Mouse (Mus musculus) CH12.LX (cell line): ENCODE measurements around the gene Tmem259.

Source experiments
- CTCF ChIP-seq, 2 experiments: IDR thresholded peaks in 1 of 2; conservative IDR thresholded peaks in 1 of 2; 2 replicates each; pipeline ENCODE4 v1.5.1; 2011 to 2012; ENCODE audit warnings: low read depth in 2 of 2, low read length in 2 of 2, improper control_type of control experiment in 1 of 2, inconsistent platforms in 1 of 2, mild to moderate bottlenecking in 1 of 2, moderate library complexity in 1 of 2
- EP300 ChIP-seq: IDR thresholded peaks from 2 replicates; pipeline ENCODE4 v1.6.1; 2011; ENCODE audit warnings: low read length, improper control_type of control experiment
- MYC ChIP-seq: IDR thresholded peaks from 2 replicates; pipeline ENCODE4 v1.6.1; 2011; ENCODE audit warnings: low read depth, mild to moderate bottlenecking, improper control_type of control experiment, low read length
- POLR2A ChIP-seq: IDR thresholded peaks from 2 replicates; pipeline ENCODE4 v1.6.1; 2011; ENCODE audit warnings: low read depth, mild to moderate bottlenecking, improper control_type of control experiment, low read length

- no peak for TF ChIP-seq CTCF (conservative IDR thresholded peaks at IDR 0.05 in 1 of 2, IDR thresholded peaks at IDR 0.05 in 1 of 2; ENCODE audit: low read depth in 2 of 2, low read length in 2 of 2)
- no peak for TF ChIP-seq EP300
- no peak for TF ChIP-seq MYC
- TF ChIP-seq POLR2A: no peak
Observed at GRCm38 (mm10) chr10:79971183-79971497, 13.0 kb downstream of the Tmem259 start.
